Mouse (Mus musculus): ENCODE data around the gene Rpl7l1. TPM values are rescaled to one million over a fixed set of nuclear protein-coding genes. Genes with fewer than 3 reads are reported as not detected.
"Not testable (repeated sequence)": the region's sequence is repeated elsewhere in the genome, so short reads cannot be mapped to it uniquely, and the experiment has no call there.

The Rpl7l1 gene
- total RNA-seq, 1 experiment from 2014 or later = 121 TPM

DNA sequence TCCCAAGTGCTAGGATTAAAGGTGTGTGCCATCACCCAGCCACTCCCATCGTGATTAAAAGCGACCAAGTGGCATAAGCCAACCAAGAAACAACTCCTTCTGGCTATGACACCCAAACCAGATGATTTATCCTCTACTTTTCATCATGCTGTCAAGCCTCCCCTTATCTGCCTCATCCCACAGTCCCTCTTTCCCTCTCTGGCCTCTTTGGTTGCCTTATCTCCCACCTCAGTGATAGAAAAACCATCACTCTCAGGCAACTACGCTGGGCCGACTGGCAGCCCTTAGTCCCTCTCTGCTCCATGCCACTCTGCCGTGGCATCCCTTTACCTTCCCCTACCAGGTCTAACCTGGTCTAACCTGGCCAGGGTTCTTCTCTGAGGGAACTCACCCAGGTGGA is 4.5 kb upstream of the Rpl7l1 start:
- no peak for ATAC-seq (replicated peaks; ENCODE audit: insufficient number of reproducible peaks, low FRiP score, low TSS enrichment, poor library complexity, severe bottlenecking)

DNA sequence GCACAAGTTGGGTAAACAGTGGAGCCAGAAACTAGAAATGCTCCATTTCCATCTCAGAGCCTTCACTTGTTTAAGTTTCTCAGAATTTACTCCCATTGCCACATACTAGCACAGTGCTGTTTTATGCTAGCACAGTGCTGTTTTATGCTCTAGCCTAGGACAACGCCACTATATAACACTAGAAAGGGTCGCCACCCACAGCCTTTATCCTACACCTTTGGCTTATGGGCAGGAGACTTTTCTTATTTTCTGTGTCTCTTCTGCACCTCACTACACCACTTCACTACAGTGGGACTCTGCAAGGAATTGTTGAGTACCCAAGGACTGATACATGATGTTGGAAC is 722 bp upstream of the Rpl7l1 start:
- no peak; the same call in 1 of the 2 replicates for ATAC-seq (replicated peaks; ENCODE audit: insufficient number of reproducible peaks, low FRiP score, low TSS enrichment, poor library complexity, severe bottlenecking)

DNA sequence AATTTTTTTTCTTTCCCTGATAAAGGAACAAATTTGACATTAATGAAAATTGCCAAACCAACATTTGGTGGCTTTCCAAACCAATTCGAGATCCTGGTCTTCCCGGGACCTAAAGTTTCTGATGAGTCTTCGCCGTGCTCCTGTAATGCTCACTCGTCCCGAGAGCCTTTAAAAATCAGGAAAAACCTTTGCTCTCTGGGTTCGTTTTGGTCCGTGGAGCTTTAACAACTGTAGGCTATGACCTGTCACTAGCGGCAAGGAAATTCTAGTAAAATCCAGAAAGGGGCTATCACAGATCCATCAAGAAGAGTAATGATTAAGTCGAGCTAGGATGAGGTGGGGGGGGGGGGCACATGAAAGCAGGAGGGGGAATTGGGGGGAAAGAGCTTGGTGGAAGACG is 596 bp downstream of the Rpl7l1 start:
- no peak for ATAC-seq (replicated peaks; ENCODE audit: insufficient number of reproducible peaks, low FRiP score, low TSS enrichment, poor library complexity, severe bottlenecking)

DNA sequence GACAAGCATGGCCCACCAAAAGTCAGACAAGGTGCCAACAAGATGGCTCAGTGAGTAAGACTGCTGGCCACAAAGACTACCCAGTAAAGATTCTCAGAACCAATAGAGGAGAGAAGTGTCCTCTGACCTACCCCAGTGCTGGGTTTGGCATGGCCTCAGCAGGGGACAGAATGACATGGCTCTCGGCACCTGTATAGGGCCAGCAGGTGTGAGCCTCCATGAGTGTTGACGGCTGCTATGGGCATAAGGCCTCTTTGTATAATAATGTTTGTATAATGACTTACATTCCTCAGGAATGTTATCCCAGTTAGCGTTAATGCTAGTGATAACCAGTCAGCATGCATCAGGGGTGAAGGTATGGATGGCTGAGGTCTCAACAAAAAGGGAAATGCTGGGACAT is 6.4 kb downstream of the Rpl7l1 start:
- no peak for ATAC-seq (replicated peaks; ENCODE audit: insufficient number of reproducible peaks, low FRiP score, low TSS enrichment, poor library complexity, severe bottlenecking)

DNA sequence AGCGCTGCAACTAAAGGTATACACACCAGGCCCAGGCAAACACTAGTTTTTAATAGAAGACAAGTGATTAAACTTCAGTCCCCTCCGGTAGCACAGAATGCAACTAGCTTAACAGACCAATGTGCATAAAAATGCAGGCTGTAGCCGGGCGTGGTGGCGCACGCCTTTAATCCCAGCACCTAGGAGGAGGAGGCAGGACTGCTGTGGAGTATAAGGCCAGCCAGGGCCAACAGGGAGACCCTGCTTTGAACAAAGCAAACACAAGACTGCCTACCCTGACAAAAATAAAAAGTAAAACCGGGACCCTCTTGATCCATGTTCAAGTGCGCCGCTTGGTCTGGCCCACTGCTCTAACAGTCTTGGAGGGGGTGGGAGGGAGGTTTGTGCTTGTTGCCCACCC is 7.4 kb downstream of the Rpl7l1 start:
- no peak for ATAC-seq (replicated peaks; ENCODE audit: insufficient number of reproducible peaks, low FRiP score, low TSS enrichment, poor library complexity, severe bottlenecking)

DNA sequence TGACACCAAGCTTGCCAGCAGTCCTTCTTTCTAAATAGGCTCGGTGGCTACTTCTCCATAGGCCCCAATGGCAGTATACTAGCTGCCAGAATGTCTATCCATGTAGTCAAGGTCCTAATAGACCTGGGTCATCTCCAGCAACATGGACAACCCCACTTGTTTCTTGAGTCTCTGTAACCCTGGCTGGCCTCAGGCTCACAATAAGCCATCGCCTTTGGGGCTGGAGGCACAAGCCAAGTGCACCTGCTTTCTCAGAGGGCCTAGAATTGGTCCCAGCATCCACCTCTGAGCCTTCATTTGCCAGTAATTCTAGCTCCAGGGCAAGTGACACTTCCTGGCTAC is 8.4 kb downstream of the Rpl7l1 start:
- no peak for ATAC-seq (replicated peaks; ENCODE audit: insufficient number of reproducible peaks, low FRiP score, low TSS enrichment, poor library complexity, severe bottlenecking)

DNA sequence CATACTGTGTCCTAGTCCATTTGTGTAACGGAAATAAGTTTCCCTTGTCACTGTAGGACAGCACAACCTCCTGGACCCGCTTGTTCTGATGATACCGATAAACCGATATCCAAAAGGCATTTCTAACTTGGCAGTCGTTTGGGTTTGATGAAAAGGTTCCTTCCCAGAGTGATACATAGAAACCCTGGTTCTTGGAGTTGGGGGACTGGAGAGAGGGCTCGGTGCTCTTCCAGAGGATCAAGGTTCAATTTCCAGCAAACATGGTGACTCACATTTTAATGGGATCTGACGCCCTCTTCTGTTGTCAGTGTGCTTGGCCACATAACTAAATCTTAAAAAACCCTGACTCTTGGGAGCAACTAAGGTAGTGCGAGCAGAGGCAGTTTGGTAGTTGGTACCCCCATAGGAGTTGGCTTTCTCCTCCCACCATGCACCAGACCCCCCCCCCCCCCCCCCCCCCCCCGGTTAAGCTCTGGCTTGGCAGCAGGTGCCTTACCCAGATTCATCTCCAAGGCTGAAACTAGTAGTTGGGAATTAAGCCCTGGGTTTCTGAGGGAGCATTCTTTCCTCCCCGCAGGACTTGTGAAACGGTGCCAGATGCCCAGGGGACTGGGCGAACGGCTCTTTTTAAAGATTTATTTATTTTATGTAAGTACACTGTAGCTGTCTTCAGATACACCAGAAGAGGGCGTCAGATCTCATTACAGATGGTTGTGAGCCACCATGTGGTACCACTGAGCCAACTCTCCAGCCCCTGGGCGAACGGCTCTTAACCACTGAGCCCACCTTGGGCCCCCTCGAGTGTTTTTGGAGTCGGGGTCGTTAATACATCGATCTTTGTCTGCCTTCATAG is 9.0 kb downstream of the Rpl7l1 start:
- ATAC-seq (replicated peaks; ENCODE audit: insufficient number of reproducible peaks, low FRiP score, low TSS enrichment, poor library complexity, severe bottlenecking) = no peak

DNA sequence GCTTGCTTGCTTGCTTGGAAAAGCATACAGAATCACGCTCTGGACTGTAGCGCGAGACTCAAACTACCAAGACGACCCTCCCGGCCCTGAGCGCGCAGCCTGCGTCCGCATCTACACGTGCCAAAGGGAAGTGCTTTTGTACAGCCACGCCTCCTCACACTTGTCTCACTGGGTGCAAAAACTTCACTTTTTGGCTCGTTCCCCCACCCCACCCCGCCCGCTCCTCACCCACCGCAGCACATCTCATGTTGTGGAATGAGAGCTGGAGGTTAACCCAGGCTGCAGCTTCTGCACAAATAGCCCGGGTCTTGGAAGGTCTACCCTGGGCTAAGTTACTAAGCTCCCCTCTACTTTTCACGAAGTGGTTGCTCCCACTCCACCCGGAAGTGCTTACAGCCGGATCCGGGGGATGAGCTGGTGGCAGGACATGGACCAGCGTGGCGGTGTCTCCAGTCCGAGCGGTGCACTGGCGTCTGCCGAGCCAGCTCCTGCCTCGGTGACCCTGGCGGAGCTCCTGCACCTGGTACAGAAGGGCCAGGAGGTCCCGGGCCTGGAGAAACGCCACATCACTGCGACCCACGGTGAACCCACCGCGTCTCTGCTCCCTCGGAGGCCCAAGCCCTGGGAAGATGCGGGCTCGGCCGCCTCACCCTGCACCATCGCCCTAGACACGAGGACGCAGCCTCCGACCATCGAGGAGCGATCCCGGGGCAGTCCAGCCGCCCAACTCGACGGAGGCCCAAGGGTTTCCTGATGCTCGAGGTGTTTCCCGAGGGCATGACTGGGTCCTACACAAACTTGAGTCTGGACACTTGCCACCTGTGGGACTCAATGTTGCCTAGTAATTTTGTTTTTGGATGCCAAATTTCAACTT is 9.8 kb downstream of the Rpl7l1 start, which contains the start of gene 2310039H08Rik:
Gene 2310039H08Rik (plus strand): TSS at position 232 of the 874 bp plus-strand sequence.
- peak; percentile 90 for ATAC-seq (replicated peaks; ENCODE audit: insufficient number of reproducible peaks, low FRiP score, low TSS enrichment, poor library complexity, severe bottlenecking)

DNA sequence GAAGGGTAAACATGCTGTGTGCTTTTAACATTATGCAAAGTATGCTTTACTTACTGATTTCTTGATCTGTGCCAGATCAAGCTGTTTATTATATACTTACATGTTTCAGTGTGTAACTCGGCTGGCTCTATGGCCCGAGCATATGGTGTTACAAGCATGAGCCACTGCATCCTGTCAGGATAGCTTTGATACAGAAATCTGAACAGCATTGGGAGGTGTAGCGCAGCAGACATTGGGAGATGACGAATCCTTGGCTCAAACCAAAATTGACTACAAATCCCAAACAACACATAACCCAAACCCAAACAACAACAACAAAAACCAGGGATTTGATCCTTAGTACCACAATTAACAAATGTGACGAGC is 10.5 kb downstream of the Rpl7l1 start:
- ATAC-seq (replicated peaks; ENCODE audit: insufficient number of reproducible peaks, low FRiP score, low TSS enrichment, poor library complexity, severe bottlenecking) = no peak

DNA sequence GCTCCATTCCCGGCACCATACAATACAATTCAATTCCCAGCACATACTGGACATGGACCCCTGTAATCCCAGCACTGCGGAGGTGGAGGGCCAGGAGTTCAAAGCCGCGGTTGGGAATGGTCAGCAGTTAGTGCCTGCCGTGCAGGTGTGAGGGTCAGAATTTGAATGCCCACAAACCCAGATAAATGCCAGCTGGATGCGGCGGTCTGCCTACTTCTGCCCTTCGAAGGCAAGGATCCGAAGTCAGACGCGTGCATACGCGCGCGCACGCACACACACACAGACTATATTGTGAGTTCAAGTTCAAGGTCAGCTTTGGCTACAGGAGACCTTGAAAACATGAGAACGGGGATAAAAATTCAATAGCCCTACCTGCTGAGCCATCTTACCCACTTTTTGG is 10.9 kb downstream of the Rpl7l1 start:
- ATAC-seq (replicated peaks; ENCODE audit: insufficient number of reproducible peaks, low FRiP score, low TSS enrichment, poor library complexity, severe bottlenecking) = no peak

DNA sequence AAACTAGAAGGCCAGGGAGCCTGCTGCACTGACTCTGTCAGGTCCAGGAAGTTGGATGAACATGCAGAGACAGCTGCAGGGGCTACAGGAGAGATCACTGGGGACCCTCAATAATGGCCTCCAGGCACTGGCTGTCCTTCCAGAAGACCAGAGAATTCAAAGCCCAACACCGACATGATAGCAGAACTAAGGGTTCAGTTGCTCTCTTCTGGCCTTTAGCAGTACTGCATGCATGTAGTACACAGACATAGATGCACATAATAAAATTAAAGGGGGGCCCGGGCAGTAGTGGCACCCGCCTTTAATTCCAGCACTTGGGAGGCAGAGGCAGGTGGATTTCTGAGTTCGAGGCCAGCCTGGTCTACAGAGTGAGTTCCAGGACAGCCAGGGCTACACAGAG is 11.4 kb downstream of the Rpl7l1 start:
- no peak for ATAC-seq (replicated peaks; ENCODE audit: insufficient number of reproducible peaks, low FRiP score, low TSS enrichment, poor library complexity, severe bottlenecking)

DNA sequence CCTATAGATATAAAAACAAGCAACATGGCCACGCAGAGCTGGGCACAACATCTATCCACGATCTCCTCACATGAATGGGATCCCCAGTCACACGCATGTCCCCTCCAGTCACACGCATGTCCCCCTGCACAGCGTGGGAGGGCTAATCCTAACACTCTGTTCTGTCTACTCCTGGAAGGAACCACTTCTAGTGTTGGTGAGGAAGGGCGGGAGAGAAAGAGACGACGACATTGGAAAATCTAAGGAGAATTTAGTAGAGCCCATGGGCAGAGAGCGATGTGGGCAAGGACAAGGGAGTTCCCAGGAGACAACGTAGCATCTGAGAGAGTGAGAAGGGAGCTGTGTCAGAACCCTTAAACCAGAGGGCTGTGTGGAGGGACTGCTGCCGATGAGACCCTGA is 11.9 kb downstream of the Rpl7l1 start:
- no peak for ATAC-seq (replicated peaks; ENCODE audit: insufficient number of reproducible peaks, low FRiP score, low TSS enrichment, poor library complexity, severe bottlenecking)

DNA sequence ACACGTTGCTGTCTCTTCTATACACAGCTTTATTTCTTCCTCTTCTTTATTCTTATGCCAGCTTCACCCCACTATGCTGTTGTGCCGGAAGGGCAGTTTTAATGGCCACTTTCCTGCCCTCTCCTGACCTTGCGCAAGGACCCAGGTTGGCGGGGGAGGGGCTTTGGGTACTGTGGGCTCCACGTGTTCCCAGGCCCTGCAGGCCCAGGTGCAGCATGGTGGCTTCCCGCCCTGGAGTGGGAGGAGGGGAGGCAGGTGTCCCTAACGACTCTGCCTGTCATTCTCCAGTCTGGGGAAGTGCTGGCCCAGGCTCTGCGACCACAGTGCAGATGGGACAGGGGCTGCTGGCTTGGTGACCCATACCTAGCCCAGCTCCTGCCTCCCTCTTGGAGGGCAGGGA is 14.6 kb downstream of the Rpl7l1 start:
- ATAC-seq (replicated peaks; ENCODE audit: insufficient number of reproducible peaks, low FRiP score, low TSS enrichment, poor library complexity, severe bottlenecking) = no peak

DNA sequence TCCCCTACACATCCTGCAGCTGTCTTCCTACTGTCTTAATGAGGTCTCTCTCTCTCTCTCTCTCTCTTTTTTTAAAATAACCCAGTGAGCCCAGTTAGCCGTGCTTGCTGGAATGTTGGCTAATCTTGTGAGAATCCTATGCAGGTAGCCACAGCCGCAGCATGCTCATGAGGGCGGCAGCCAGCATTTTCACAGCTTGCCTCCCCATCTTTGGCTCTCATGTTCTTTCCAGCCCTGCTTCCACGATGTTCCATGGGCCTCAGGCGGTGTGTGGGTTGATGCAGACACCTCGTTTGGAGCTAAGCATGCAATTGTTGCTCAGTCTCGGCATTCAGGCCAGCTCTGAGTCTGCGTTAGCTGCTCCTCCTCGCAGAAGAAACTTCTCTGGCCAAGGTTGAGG is 17.6 kb downstream of the Rpl7l1 start:
- not testable (repeated sequence) for ATAC-seq (replicated peaks; ENCODE audit: insufficient number of reproducible peaks, low FRiP score, low TSS enrichment, poor library complexity, severe bottlenecking)

DNA sequence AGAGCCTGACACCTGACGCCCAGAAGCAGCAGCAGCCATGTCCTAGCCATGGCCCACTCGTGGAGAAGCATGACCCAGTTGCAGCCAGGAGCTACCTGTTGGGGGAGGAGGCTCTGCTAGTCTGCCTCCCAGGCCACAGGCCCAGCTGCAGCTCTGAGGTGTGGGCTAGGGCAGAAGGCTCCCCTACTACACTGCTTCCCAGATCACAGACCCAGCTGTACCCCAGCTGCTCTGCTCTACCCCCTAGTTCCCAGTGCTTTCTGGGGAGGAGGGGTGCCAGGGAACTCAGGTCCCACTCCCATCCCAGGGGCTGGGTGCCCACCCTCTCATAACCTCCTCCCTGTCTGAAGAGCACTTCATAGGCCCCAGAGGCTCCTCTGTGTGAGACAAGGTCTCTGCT is 18.9 kb downstream of the Rpl7l1 start, which contains the start of gene Ptcra:
Gene Ptcra (minus strand): TSS at position 169 of the 400 bp plus-strand sequence.
- ATAC-seq (replicated peaks; ENCODE audit: insufficient number of reproducible peaks, low FRiP score, low TSS enrichment, poor library complexity, severe bottlenecking) = no peak

DNA sequence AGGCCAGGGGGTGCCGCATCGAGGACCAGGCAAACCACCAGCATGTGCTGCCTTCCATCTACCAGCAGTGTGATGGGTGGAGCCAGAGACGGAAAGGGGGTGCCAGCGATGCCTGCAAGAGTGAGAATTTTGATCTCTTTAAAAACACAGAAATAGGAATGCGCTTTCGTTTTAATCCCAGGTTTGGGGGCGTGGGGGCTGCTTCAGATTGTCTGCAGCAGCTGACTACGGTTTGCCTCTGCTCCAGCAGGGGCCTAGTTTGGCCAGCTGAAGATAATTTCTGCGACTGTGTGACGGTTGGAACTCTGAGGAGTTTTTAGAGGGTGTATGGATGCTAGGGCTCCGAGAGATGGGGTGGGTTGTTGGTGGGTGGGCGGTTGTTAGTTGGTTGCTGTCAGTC is 23.7 kb downstream of the Rpl7l1 start:
- ATAC-seq (replicated peaks; ENCODE audit: insufficient number of reproducible peaks, low FRiP score, low TSS enrichment, poor library complexity, severe bottlenecking) = no peak

DNA sequence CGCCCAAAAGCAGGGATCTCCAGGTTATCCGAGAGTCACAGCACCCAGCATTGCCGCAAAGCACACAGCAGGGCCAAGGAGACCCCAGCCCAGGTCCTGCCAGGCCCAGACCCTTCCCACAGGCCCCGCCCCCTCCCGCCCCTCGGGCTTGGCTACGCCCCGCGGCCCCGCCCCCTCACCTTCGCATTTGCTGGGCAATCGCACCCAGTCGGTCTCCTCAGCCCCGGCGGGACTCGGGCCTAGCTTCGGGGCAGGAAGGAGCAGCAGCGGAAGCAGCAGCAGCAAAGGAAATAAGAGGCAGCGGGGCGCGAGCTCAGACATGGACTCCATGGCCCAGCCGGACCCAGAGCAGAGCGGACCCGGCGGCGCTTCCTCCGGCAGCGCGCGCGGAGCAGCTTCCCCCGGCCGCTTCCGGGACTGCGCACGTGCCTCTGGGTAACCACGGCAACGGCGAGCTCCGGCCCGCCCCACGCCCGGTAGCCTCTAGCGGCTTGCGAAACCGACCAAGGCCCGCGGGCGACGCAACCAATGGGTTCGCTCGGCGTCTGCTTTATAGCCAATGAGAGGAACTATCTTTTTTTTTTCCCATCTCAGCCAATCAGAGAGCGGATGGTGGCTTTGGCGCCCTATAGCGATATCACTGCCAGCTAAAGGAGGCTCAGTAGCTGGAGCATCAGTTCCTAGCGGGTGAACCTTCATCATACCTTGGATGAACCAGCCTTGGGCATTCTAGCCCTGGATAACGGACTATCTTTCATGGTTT is 30.5 kb downstream of the Rpl7l1 start, which contains the start of gene Cnpy3:
Gene Cnpy3 (minus strand): TSS at position 421 of the 763 bp plus-strand sequence.
- peak; percentile 91 for ATAC-seq (replicated peaks; ENCODE audit: insufficient number of reproducible peaks, low FRiP score, low TSS enrichment, poor library complexity, severe bottlenecking)

DNA sequence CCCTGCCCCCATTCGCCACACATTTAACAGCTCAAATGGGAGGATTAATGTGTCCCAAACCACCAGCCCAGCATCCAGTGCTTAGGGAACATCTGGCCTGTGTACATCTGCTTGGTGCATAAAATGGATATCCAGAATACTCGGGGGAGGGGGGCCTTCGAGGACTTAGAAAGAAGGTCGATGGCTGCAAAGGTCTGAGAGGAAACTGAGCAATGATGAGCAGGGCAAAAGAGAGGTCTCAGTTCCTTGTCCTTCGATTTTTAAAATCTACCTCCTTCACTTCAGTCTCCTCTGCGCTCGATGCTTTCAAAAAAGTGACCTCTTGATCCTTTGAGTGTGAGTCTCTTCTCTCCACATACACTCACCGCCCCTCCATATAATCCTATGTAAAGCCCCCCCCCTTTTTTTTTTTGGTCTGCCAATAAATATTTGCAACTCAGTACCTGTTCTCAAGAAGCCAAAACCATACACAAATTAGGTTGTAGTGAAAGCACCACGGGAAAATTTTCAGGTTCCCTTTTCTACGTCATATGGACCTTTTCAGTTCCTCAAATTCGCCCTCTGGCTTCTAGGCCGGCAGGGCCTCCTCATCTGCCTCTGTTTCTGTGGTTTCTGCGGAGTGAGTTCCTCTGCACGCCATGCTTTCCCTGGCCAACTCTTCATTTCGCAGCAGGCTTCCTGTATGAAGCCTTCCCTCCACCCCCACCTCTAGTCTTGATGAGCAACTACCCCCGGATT is 31.2 kb downstream of the Rpl7l1 start:
- ATAC-seq (replicated peaks; ENCODE audit: insufficient number of reproducible peaks, low FRiP score, low TSS enrichment, poor library complexity, severe bottlenecking) = peak; percentile 83

DNA sequence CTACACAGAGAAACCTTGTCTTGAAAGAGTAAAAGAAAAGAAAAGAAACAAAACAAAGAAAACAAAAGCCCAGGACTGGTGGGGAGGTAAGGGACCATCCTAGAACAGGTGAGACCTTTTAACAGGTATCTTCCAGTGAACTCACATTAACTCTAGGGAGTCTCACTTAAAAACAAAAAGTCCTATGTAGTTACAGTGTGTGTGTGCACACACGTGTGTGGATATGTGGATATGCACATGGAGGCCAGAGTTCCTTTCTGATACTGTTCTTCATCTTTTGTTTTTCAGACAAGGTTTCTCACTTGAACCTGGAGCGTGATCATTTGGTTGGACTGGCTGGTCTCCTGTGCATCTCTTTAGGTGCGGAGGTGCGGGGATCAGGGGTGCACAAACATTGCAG is 31.9 kb downstream of the Rpl7l1 start:
- no peak for ATAC-seq (replicated peaks; ENCODE audit: insufficient number of reproducible peaks, low FRiP score, low TSS enrichment, poor library complexity, severe bottlenecking)
